Mouse (Mus musculus): ENCODE measurements around the gene Utp4.

DNA sequence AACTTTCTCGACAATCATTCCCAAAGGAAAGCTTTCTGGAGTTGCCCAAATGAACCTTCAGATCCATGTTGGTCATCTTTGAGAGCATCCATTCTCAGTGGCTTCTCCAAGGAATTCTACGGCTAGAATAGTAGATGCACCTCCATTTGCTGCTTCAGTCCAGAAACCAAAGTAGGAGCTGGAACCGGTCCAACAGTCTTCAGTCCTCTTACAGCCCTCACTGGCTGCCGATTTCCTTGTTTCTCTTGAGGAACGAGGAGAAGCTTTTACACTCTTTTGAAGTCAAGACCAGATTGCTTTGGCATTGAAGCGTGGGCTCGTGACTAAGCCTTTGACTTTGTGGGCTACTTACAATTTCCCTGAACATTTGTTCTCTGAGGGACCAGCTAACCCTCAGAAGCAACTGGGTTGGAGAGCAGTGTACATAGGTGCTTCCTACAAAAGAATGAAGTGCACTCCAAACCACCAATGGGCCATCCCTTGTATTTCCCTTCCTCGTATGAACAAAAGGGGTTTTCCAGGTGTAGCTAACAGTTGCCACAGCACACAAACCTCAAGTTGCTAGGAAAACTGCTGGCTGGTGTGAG is 13.2 kb upstream of the Utp4 start:
- TF ChIP-seq CTCF (IDR thresholded peaks at IDR 0.05; ENCODE audit: insufficient read depth, low read length) = no peak
- no peak for TF ChIP-seq POLR2A (IDR thresholded peaks at IDR 0.05; ENCODE audit: borderline replicate concordance, extremely low read depth, low read depth, low read length)
